Mouse (Mus musculus) kidney, adult 2 months (tissue): Measurements from ENCODE around the gene Mrpl22.

Source experiments
- CTCF ChIP-seq: fragments of 200-500 bp; conservative IDR thresholded peaks from 2 replicates; pipeline ENCODE4 v1.5.1; 2011; ENCODE audit warnings: low read depth, mild to moderate bottlenecking, control low read depth, low read length, moderate library complexity, mixed read lengths; ENCODE audit not compliant: insufficient read depth, insufficient read length
- POLR2A ChIP-seq: fragments of 200-500 bp; IDR thresholded peaks from one replicate; pipeline ENCODE4 v1.6.1; 2011; ENCODE audit warnings: low read depth, low read length, control low read depth

GRCm38 (mm10) chr11:58155458-58155857, 16.0 kb upstream of the Mrpl22 start:
- TF ChIP-seq CTCF: no peak
- no peak for TF ChIP-seq POLR2A
